ENCODE assay signal across 9 mouse cellular contexts in genomic region chr8:125474876-125475275, GRCm38 (mm10).
DNase-seq lines count a peak whose midpoint lies in the region; ATAC-seq and TF ChIP-seq lines count a peak whose summit lies in the region.
"Had no signal": no experiment of that assay in that cellular context is flagged by ENCODE, and none has a peak within 500 bp of the region (broad histone marks: within the 10 kb centered on the region; RNA-seq: fewer than 3 reads in every experiment).

No protein-coding gene starts in this region.

- no peak for TF ChIP-seq CTCF in heart, adult 2 months (IDR thresholded peaks at IDR 0.05)
- no peak for TF ChIP-seq CTCF in kidney, adult 2 months (conservative IDR thresholded peaks at IDR 0.05; ENCODE audit: insufficient read depth, insufficient read length, low read depth, low read length)

- H3K27ac ChIP-seq in heart, adult 2 months: peak overlapping the region; percentile 27; the same call in 1 of the 2 replicates
- H3K27ac ChIP-seq in heart, embryonic 11.5 days (ENCODE audit: low read depth, low read length): no peak overlapping the region
- H3K27ac ChIP-seq in embryonic facial prominence, embryonic 15.5 days (replicated peaks): peak overlapping the region; percentile 63
- no peak overlapping the region for H3K27ac ChIP-seq in kidney, adult 2 months (ENCODE audit: insufficient read depth, low read depth, low read length)
- H3K27ac ChIP-seq in lung, embryonic 16.5 days (ENCODE audit: low read length): peak overlapping the region; percentile 37
- H3K27ac ChIP-seq: limb, embryonic 13.5 days had no signal

- no peak overlapping the region for H3K9ac ChIP-seq in heart, adult 2 months (ENCODE audit: low read depth, low read length)
- no peak overlapping the region for H3K9ac ChIP-seq in heart, embryonic 11.5 days (ENCODE audit: low read depth, low read length)
- H3K9ac ChIP-seq in embryonic facial prominence, embryonic 15.5 days: no peak overlapping the region
- H3K9ac ChIP-seq in lung, embryonic 16.5 days (ENCODE audit: low read length): no peak overlapping the region
- H3K9ac ChIP-seq: limb, embryonic 13.5 days had no signal

- TF ChIP-seq POLR2A in heart, adult 2 months (IDR thresholded peaks at IDR 0.05; ENCODE audit: insufficient read depth, low read depth, low read length): no peak
- no peak for TF ChIP-seq POLR2A in kidney, adult 2 months (IDR thresholded peaks at IDR 0.05; ENCODE audit: low read depth, low read length)

- ATAC-seq in heart, embryonic 11.5 days (replicated peaks; ENCODE audit: insufficient number of reproducible peaks, low FRiP score, low TSS enrichment): no peak
- ATAC-seq in embryonic facial prominence, embryonic 15.5 days (ENCODE audit: insufficient number of reproducible peaks, low FRiP score, low TSS enrichment, low read depth): no peak
- peak; percentile 75 for ATAC-seq in lung, embryonic 16.5 days (ENCODE audit: low read depth)

- no peak overlapping the region for H3K4me3 ChIP-seq in heart, adult 2 months
- no peak overlapping the region for H3K4me3 ChIP-seq in heart, embryonic 11.5 days (ENCODE audit: low read depth, low read length)
- H3K4me3 ChIP-seq in embryonic facial prominence, embryonic 15.5 days (replicated peaks): no peak overlapping the region
- H3K4me3 ChIP-seq in kidney, adult 2 months (ENCODE audit: insufficient read depth, low read depth, low read length): no peak overlapping the region
- no peak overlapping the region for H3K4me3 ChIP-seq in lung, embryonic 16.5 days (ENCODE audit: low read length)
- H3K4me3 ChIP-seq: limb, embryonic 13.5 days had no signal

- 12% methylated on average over 12 of the region's 12 CpGs for WGBS in heart, adult 2 months
- 89% methylated on average over 12 of the region's 12 CpGs for WGBS in heart, embryonic 11.5 days (ENCODE audit: insufficient replicate concordance)
- 48% methylated on average over 12 of the region's 12 CpGs for WGBS in embryonic facial prominence, embryonic 15.5 days
- WGBS in kidney, adult 2 months: 60% methylated on average over 12 of the region's 12 CpGs
- 48% methylated on average over 12 of the region's 12 CpGs for WGBS in lung, embryonic 16.5 days

- peaks cover 8% of the 10 kb centered on the region for H3K4me1 ChIP-seq in heart, adult 2 months (ENCODE audit: control insufficient read depth, insufficient read depth, low read length)
- H3K4me1 ChIP-seq in heart, embryonic 11.5 days (ENCODE audit: control insufficient read depth, insufficient read depth, low read length): 0 out of 2 replicates have a peak, but pooled peaks cover 3% of the 10 kb centered on the region
- H3K4me1 ChIP-seq in embryonic facial prominence, embryonic 15.5 days: peaks cover 29% of the 10 kb centered on the region
- peaks cover 6% of the 10 kb centered on the region; the same call in 1 of the 2 replicates for H3K4me1 ChIP-seq in kidney, adult 2 months (ENCODE audit: control insufficient read depth, insufficient read depth, low read length)
- H3K4me1 ChIP-seq in lung, embryonic 16.5 days (replicated peaks; ENCODE audit: control insufficient read depth, insufficient read depth, low read length): peaks cover 6% of the 10 kb centered on the region
- H3K4me1 ChIP-seq: limb, embryonic 13.5 days had no signal

- DNase-seq in heart, adult 2 months: peak; percentile 67 to 74
- peak; percentile 71 for DNase-seq in adrenal gland, postnatal 10 days
- peak; percentile 74 for DNase-seq in kidney, adult 2 months
- DNase-seq in urinary bladder, adult 2 months (ENCODE audit: low spot score): no peak
- DNase-seq in embryo, embryonic 11 days: no peak

- H3K79me2 ChIP-seq in heart, adult 2 months (replicated peaks; ENCODE audit: control insufficient read depth, insufficient read depth, low read length): no peaks in the 10 kb centered on the region

- peaks cover 3% of the 10 kb centered on the region; the same call in 1 of the 2 replicates for H3K36me3 ChIP-seq in heart, adult 2 months (ENCODE audit: control insufficient read depth, insufficient read depth, low read length)
- H3K36me3 ChIP-seq in heart, embryonic 11.5 days (ENCODE audit: control insufficient read depth, insufficient read depth, low read length): peaks cover 13% of the 10 kb centered on the region
- H3K36me3 ChIP-seq in embryonic facial prominence, embryonic 15.5 days: peaks cover 12% of the 10 kb centered on the region; the same call in 1 of the 2 replicates
- no peaks in the 10 kb centered on the region for H3K36me3 ChIP-seq in kidney, adult 2 months (ENCODE audit: control insufficient read depth, insufficient read depth, low read length)
- H3K36me3 ChIP-seq in lung, embryonic 16.5 days (ENCODE audit: control insufficient read depth, insufficient read depth, low read length): peaks cover 6% of the 10 kb centered on the region; the same call in 1 of the 2 replicates

- H3K27me3 ChIP-seq in heart, adult 2 months (ENCODE audit: control insufficient read depth, insufficient read depth, low read length): no peaks in the 10 kb centered on the region
- H3K27me3 ChIP-seq in heart, embryonic 11.5 days (ENCODE audit: control insufficient read depth, insufficient read depth, low read length): no peaks in the 10 kb centered on the region
- no peaks in the 10 kb centered on the region for H3K27me3 ChIP-seq in embryonic facial prominence, embryonic 15.5 days
- no peaks in the 10 kb centered on the region for H3K27me3 ChIP-seq in kidney, adult 2 months (replicated peaks; ENCODE audit: control insufficient read depth, insufficient read depth, low read length)
- no peaks in the 10 kb centered on the region for H3K27me3 ChIP-seq in lung, embryonic 16.5 days (ENCODE audit: control insufficient read depth, insufficient read depth, low read depth, low read length)
- H3K27me3 ChIP-seq: limb, embryonic 13.5 days had no signal

- intact Hi-C loops in heart, adult 2 months (cut with DNase I): loop anchor here (2.0 kb wide), 1 partner anchor 38 kb away; no protein-coding TSS in a partner anchor

- TF ChIP-seq EP300 in heart, adult 2 months (IDR thresholded peaks at IDR 0.05; ENCODE audit: insufficient read depth, low read depth, low read length): 0 out of 2 replicates have a peak, but pooled peaks have one; percentile 56

- no peaks in the 10 kb centered on the region for H3K9me3 ChIP-seq in heart, embryonic 11.5 days (replicated peaks; ENCODE audit: control insufficient read depth, low read length)
- no peaks in the 10 kb centered on the region for H3K9me3 ChIP-seq in embryonic facial prominence, embryonic 15.5 days (replicated peaks)
- H3K9me3 ChIP-seq in lung, embryonic 16.5 days (ENCODE audit: control insufficient read depth, low read length): no peaks in the 10 kb centered on the region
- H3K9me3 ChIP-seq: limb, embryonic 13.5 days had no signal

- no peak overlapping the region for H3K4me2 ChIP-seq in heart, embryonic 11.5 days
- H3K4me2 ChIP-seq in embryonic facial prominence, embryonic 15.5 days (replicated peaks): no peak overlapping the region
- no peak overlapping the region for H3K4me2 ChIP-seq in lung, embryonic 16.5 days (ENCODE audit: low read depth, low read length)
- H3K4me2 ChIP-seq: limb, embryonic 13.5 days had no signal

Comparison
In these comparisons a context has a peak if more than half of its experiments do, and no peak if none do; other contexts are left out.
1. H3K27ac ChIP-seq: peak in heart, adult 2 months (single experiment), embryonic facial prominence, embryonic 15.5 days (single experiment) and lung, embryonic 16.5 days (single experiment); none in heart, embryonic 11.5 days (single experiment) and kidney, adult 2 months (single experiment).
2. DNase-seq: peak in heart, adult 2 months (2 of 2), adrenal gland, postnatal 10 days (single experiment) and kidney, adult 2 months (single experiment); none in urinary bladder, adult 2 months (single experiment) and embryo, embryonic 11 days (single experiment).